Mouse (Mus musculus) granulocyte monocyte progenitor cell, adult 5-6 weeks (primary cell): Measurements from ENCODE around the gene Kirrel3. TPM values are rescaled to one million over a fixed set of nuclear protein-coding genes. Genes with fewer than 3 reads are reported as not detected.

Experiments
- ATAC-seq: replicated peaks from 2 replicates; pipeline ENCODE4 v1.8.0; 2016; ENCODE audit warnings: mild to moderate bottlenecking, moderate TSS enrichment, inconsistent platforms; ENCODE audit not compliant: poor library complexity, severe bottlenecking
- total RNA-seq, 2 experiments: library from RNA; stranded (forward) in 1 of 2; stranded (reverse) in 1 of 2; fragments of 200-712, 200-1000 nt in 1 of 2; fragments of >200 nt in 1 of 2; fragmentation: Nextera tagmentation in 1 of 2; gene quantifications; 2 replicates each; pipeline ENCODE4 v1.2.3; 2014 to 2017

Kirrel3 gene
- total RNA-seq, 2 experiments from 2014 or later, result not detected

DNA sequence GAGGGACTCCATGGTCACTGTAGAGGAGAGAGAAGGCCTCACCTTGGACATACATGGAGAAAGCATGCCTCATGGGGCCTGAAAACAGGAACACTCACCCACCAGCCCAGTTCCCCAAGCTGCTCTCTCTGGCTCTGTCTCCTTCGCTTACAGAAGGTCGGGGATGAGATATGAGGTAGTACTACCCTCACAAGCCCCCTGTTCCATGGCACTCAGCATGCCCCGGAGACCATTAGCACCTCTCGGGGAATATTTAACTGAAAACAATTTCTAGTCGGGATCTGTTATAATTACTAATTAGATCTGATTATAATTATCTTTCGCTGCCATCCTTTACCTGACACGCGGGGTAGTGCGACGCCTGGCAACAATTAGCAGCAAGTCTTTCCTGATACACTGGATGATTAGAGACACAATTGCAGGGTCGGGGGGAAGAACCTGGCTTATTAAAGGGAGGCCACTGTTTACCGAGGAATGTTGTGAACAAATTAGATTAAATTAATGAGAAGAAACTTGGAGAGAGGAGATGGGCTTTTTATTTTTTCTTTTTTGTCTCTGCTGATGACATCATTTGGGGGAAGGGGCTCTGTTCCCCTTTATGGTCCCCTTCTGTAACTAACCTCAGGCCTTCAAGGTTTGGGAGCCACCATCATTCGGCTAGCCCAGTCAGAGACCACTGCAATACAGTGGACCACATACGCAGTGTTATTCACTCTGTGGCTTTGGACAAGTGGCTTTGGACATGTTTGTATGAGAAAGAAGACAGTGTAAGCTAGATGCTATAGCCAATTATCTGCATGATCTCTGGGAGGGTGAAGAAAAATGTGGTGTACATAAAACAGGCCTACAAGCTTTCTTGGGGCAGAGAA is 478.7 kb downstream of the Kirrel3 start:
- no peak for ATAC-seq

DNA sequence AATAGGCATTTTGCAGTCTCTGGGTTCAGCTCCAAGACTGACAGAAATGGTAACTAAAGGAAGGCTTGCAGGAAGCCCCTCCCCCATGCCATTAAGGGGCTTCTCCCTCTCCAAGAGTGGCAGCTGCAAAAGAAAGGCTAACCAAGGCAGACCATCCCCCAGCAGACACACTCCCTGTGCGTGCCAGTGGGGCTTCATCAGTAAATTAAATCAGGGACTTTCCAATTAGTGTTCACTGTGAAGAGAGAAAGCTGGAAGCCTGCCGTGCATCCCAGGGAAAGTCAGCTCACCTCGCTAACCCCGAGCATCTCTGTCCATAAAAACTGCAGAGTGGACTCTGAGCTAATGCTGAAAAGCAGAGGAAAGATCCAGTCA is 479.3 kb downstream of the Kirrel3 start:
- no peak for ATAC-seq

- no peak for ATAC-seq
Observed at GRCm38 (mm10) chr9:34967772-34968171, 482.1 kb downstream of the Kirrel3 start.

- ATAC-seq, result no peak
Observed at GRCm38 (mm10) chr9:34969881-34970490, 484.3 kb downstream of the Kirrel3 start.

DNA sequence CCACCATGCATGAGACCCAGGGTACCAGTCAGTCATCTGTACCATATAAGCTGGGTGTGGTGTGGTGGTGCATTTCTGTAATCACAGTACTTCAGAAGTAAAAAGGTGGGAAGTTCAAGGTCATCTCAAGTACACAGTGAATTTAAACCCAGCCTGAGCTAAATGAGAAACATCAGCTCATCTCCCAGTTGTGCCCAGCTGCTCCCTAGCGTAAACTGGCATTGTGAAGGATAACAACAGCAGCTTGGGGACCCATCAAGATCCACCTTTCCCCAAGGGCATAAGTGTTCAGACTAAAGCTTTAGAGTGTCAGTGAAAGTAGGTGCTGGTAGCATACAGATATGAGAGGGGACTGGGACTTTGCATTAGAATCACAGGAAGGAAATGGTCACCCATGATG is 488.6 kb downstream of the Kirrel3 start:
- ATAC-seq, result no peak

GRCm38 (mm10) chr9:34975245-34975644 is 489.6 kb downstream of the Kirrel3 start:
- no peak for ATAC-seq

GRCm38 (mm10) chr9:34976596-34977462 is 491.1 kb downstream of the Kirrel3 start:
- ATAC-seq, result no peak

DNA sequence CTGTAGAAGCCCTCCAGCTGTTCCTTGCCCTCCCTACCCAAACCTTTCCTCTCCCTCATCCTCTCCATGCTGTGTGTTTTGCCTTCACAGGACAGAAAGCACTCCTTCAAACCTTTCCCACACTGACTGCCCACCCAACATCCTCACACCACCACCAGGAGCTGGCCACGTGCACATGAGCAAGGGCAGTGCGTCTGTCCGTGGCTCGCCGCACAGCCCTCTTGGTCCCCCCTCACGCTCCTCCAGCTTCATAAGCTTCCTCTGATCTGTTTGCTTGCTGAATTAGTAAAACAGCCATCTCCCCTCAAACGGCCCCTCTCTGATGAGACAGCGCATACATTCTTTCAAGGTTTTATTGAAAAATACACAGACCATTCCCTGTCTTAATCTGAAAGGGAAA is 492.0 kb downstream of the Kirrel3 start:
- no peak for ATAC-seq

DNA sequence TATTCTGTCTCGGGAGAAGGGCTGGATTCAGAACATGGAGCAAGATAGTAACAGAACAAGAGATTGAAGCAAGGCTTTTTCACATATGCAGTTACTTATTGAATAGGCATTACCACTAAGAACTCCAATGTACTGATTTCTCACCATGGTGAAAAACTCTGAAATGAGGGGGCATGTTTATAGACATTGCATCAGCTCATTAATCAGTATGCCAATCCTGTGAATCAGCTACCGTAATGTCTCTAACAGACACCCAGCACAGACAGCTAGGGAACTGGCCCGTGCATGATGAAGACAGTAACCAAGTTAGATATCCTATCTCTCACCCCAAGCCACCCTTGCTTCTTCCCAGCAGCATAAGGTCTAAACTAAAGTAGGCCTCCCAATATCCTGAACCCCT is 492.5 kb downstream of the Kirrel3 start:
- no peak for ATAC-seq

DNA sequence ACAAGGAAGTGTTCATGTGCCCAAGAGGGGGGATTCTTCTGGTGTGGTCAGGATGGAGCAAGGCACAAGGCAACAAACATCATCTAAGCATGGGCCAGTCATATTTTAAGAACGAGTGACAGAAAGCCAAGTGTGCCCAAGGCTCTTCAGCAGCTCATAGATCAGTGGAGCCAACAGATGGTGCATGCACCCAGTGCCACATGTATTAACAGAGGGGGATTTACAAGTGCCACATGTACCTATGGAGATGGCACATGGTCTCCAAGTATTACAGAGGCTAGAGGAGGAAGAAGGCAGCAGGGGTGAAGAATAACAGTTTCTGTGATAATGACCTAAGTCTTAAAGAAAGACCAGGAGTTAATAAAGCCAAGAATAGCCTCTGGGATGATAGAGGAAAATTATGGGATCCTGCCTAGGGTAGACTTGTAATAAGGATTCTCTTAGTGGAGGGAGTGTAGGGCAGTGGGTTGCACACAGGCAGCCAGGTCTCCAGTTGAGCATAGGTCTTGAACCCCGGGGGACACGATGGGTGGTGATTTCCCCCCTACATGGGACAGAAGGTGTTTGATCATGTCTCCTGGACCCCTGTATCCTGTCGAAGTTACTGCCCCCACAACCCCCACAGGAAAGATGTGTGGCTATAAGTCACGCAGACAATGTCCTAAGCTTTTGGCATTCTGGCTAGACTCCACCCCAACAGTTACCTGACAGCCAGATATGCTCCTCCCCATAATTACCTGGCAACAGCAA is 495.0 kb downstream of the Kirrel3 start:
- ATAC-seq, result no peak

DNA sequence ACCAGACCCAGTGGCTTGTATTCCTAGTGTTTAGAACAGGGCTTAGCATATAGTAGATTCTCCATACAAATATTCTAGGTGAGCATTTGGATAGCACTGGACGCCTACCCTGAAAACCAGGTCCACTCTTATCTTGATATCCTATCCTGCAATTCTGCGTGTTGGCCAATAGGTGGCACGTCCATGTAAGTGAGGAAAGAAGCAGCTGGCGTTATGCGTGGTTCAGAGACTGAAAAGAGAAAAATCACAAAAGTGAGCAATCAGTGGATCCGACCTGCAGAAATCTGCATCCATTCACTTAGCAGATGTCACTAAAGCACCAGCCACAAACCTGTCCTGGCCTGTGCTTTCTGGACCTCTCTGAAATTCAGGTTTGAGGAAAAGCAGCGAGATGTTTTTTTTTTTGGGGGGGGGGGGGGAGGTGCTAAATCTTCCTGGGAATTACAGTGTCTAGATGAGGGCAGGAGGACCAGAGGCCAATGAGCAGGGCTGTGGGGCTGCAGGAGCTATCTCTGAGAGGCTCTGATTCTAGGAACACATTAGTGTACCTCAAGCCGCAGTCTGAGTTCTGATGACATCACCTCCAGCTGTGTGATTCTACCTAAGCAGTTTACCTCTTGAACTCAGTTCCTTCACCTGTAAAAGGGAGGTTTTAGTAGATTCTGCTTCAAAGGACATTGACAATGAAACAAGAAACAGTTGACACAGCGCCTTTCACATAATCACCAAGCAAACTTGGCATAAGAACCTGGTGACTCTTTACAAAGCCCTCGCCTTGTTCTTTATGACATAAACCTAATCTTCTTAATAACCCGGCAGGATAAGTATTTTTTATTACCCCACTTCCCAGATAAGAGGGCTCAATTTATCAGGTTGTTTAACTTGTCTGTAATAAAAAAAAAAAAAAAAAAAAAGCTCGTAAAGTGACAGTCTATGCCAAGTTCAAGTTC is 498.1 kb downstream of the Kirrel3 start:
- peak; percentile 89 for ATAC-seq

DNA sequence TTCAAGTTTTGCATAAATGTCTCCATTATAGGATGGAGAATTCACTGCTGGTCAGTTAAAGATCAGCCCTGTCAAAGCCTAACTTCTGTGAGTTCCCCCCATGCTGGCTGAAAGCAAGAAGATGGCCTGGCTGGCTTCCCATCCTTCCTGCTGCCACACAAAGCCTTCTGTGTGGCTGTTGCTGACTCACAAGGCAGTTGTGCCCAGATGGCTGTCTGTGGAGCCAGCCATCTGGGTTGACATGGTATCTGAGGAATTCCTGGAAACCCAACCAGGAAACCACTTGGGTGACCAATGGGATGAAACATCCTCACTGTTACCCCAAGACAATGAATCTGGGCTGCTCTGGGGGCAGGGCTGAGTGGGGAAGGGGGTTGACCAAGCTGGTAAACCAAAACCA is 500.5 kb downstream of the Kirrel3 start:
- ATAC-seq, result no peak

DNA sequence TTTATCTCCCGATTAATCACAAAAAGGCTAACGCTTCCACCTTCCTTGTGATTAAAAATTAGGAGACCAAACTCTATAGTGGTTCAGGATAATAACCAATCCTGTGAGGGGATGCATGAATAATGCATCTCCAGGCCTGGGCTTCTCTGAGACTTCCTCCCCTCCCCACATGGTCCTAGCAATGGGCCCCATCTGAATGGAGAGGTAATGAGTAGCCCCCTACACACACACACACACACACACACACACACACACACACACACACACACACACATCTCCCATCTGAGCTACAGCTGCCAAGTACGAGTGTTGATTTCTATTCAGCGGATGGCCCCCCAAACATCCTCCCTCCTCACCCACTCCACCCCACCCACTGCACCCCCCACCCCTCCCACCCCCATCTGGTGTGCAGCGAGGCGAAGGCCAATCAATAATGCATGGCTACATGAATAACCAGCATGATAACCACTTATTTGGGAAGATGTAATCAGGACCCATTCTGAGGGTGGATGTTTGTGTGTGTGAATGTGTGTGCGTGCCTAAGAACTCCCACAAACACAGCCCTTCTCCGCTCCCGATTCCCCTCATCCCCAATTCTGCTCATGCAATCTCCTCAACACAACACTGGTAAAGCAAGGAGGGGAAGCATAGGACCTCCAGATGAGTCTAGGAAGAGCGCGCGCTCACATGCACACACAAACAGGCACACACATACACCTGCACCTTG is 501.9 kb downstream of the Kirrel3 start:
- ATAC-seq, result no peak

- ATAC-seq, result no peak
Observed at GRCm38 (mm10) chr9:34988683-34989082, 503.0 kb downstream of the Kirrel3 start.

GRCm38 (mm10) chr9:34992201-34992600 is 506.5 kb downstream of the Kirrel3 start:
- no peak for ATAC-seq

- no peak for ATAC-seq
Observed at GRCm38 (mm10) chr9:34993467-34994211, 507.9 kb downstream of the Kirrel3 start.

DNA sequence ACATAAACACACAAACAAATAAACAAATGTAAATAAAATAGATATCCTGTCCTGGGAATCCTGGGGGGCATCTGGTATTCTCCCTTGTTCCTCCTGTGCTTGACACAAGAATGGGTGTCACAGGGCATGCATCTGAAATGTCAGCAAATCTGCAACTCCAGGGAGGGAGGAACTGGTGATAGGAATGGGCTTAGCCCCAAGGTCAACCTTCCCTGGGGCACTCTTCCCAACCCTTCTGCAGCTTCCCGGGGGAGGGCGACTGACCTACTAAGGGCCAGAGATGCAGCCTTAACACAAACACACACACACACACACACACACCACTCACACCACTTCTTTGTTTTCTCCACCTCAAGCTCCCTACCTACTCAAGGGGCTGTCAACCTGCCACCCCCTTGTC is 509.4 kb downstream of the Kirrel3 start:
- ATAC-seq, result no peak
